Mouse (Mus musculus) Patski (cell line): ENCODE results near the gene Hells. TPM values are rescaled to one million over a fixed set of nuclear protein-coding genes. Genes with fewer than 3 reads are reported as not detected.

ENCODE experiments used
- ATAC-seq: fragments of 100-300 bp; one replicate; pipeline ENCODE4 v1.8.0; 2021
- CTCF ChIA-PET: fragments of 350-600 bp; sonication (Branson Sonifier 250); formaldehyde crosslinking; loops from one replicate; lab custom pipeline; 2022; ENCODE audit warnings: inconsistent platforms; lab: Charles Lee
- POLR2A ChIA-PET: fragments of 350-600 bp; sonication (Branson Sonifier 250); formaldehyde crosslinking; loops from one replicate; lab custom pipeline; 2022; ENCODE audit warnings: antibody characterized with exemption, inconsistent platforms; lab: Charles Lee
- DNase-seq: peaks from one replicate; pipeline ENCODE4 v3.0.0-alpha.2; 2011; ENCODE audit warnings: low read depth, low spot score
- H3K27me3 ChIP-seq: fragments of 371-371 bp; one replicate; pipeline ENCODE4 v1.5.1; 2021
- CTCF ChIP-seq: fragments of 100-300 bp; IDR thresholded peaks from one replicate; pipeline ENCODE4 v1.5.1; 2021
- in situ Hi-C: fragments of 300-500 bp; cut with MboI; formaldehyde crosslinking; loops from 3 replicates; pipeline ENCODE4 v1.11.1; 2018; ENCODE audit warnings: low pct_unique_long_range_greater_than_20kb, mixed read lengths
- polyA plus RNA-seq: library from polyadenylated mRNA; unstranded; gene quantifications from one replicate; pipeline ENCODE4 v1.2.3, GENCODE M21; 2021

Hells gene
- polyA plus RNA-seq, 1 experiment from 2014 or later, result 31.0 TPM

DNA sequence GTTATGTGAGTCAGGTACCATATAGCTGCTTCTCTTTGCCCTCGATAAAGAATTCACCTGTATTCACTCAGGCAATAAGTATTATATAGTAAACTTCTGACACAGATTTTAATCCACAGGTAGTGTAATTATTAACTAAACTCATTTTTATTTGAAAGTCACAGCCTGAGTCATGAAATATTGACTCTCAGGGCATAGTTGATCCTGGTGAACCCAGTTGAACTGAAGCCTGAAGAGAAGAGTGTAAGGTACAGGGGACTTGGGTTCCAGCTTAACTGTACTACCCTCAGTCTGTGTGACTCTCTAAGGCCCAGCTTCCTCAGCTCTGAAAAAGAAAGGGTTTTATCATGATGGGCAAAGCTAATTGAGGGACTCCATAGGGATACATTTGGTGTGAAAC is 74.4 kb downstream of the Hells start:
- in situ Hi-C loops, result no loop called here
- POLR2A ChIA-PET, result interaction anchor here (1.0 kb wide), 1 partner anchor 10 kb away, joined by 3 read pairs; no protein-coding TSS in a partner anchor
- no peak for TF ChIP-seq CTCF
- CTCF ChIA-PET, result interaction anchor here (0.8 to 1.2 kb wide), 2 partner anchors 9 to 13 kb away, joined by 3 read pairs; no protein-coding TSS in a partner anchor
- peaks cover 4% of the 10 kb centered on the region for H3K27me3 ChIP-seq
- DNase-seq (no peak), ATAC-seq (no peak)

DNA sequence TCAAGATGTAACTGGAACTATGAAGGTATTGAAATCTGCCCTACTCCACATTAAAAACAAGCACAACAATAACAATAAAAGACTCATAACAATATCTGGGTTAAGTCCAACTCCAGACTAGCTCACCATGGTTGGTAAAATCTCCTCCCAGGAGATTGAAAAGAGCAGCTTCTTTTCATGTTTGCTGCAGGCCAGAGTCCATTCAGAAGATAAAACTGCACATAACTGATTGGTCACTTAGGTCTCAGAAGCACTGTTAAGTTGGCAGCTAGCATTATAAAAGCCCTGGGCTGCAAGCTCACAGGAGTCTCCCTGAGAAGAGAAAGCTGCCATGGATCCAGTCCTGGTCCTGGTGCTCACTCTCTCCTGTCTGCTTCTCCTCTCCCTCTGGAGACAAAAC is 76.0 kb downstream of the Hells start, which contains the start of gene Cyp2c55:
Gene Cyp2c55, plus strand, starts transcription at position 305 of the 400 bp plus-strand sequence.
- no peak for TF ChIP-seq CTCF
- DNase-seq (no peak), ATAC-seq (no peak)
- ChIA-PET POLR2A (no interaction called here), CTCF (no interaction called here)
- in situ Hi-C loops, result no loop called here
- H3K27me3 ChIP-seq, result peaks cover 8% of the 10 kb centered on the region

Other genes starting within 250 kb of the Hells start
- gene Noc3l, start 111.7 kb upstream of the Hells start, polyA plus RNA-seq, result 21.2 TPM
- 13.4 TPM for gene Tbc1d12, start 94.3 kb upstream of the Hells start, polyA plus RNA-seq
- gene Cyp2c55, start 76.1 kb downstream of the Hells start, polyA plus RNA-seq, result not detected
- gene Cyp2c65, start 130.1 kb downstream of the Hells start, polyA plus RNA-seq, result not detected
- not detected for gene Cyp2c66, start 183.0 kb downstream of the Hells start, polyA plus RNA-seq